Mouse (Mus musculus) brain, embryonic 14.5 days (tissue): ENCODE results near the gene Ncf2. TPM values are rescaled to one million over a fixed set of nuclear protein-coding genes. Genes with fewer than 3 reads are reported as not detected.
A peak's percentile ranks its signal among the peaks of the same experiment; 100 is the strongest.

Experiments
- DNase-seq: peaks from one replicate; pipeline ENCODE4 v3.0.0-alpha.2; 2011; ENCODE audit warnings: low read depth
- CTCF ChIP-seq: fragments of 200-500 bp; IDR thresholded peaks from 2 replicates; pipeline ENCODE4 v1.5.1; 2012; ENCODE audit warnings: inconsistent platforms, mild to moderate bottlenecking, moderate library complexity, borderline replicate concordance; ENCODE audit not compliant: insufficient read depth, insufficient read length; ENCODE audit errors: extremely low read depth
- POLR2A ChIP-seq: fragments of 200-500 bp; IDR thresholded peaks from 2 replicates; pipeline ENCODE4 v1.6.1; 2012; ENCODE audit warnings: mild to moderate bottlenecking, inconsistent platforms, borderline replicate concordance; ENCODE audit not compliant: poor library complexity, insufficient read depth, insufficient read length, severe bottlenecking; ENCODE audit errors: extremely low read depth
- polyA plus RNA-seq: library from polyadenylated mRNA; depleted of rRNA; stranded (reverse); fragments of >200 nt; gene quantifications from 2 replicates; pipeline ENCODE4 v1.2.3, GENCODE M21; 2012

The Ncf2 gene
- polyA plus RNA-seq, 1 experiment = 2.3 TPM

- no peak for DNase-seq
- TF ChIP-seq CTCF = no peak
- no peak for TF ChIP-seq POLR2A
These were observed 4.9 kb downstream of the Ncf2 start for GRCm38 (mm10) chr1:152804907-152805306.

GRCm38 (mm10) chr1:152807619-152808391 is 7.8 kb downstream of the Ncf2 start:
- DNase-seq = no peak
- TF ChIP-seq CTCF (no peak), POLR2A (no peak)

- no peak for DNase-seq
- TF ChIP-seq POLR2A (no peak), CTCF (no peak)
These were observed 8.3 kb downstream of the Ncf2 start for GRCm38 (mm10) chr1:152808392-152808680.

- DNase-seq = peak; percentile 26
- TF ChIP-seq POLR2A (no peak), CTCF (no peak)
These were observed 9.7 kb downstream of the Ncf2 start for GRCm38 (mm10) chr1:152809541-152810252.

GRCm38 (mm10) chr1:152810533-152811439 is 10.8 kb downstream of the Ncf2 start:
- DNase-seq = peak; percentile 76
- TF ChIP-seq POLR2A (no peak), CTCF (no peak)

GRCm38 (mm10) chr1:152815265-152815701 is 15.3 kb downstream of the Ncf2 start:
- peak; percentile 93 for DNase-seq
- TF ChIP-seq CTCF = peak; percentile 54
- no peak for TF ChIP-seq POLR2A

- no peak for TF ChIP-seq POLR2A
- no peak for TF ChIP-seq CTCF
- peak; percentile 86 for DNase-seq
These were observed 17.2 kb downstream of the Ncf2 start for GRCm38 (mm10) chr1:152817027-152817769.

GRCm38 (mm10) chr1:152817794-152818193 is 17.8 kb downstream of the Ncf2 start:
- DNase-seq = peak; percentile 74
- TF ChIP-seq CTCF (no peak), POLR2A (no peak)

- no peak for DNase-seq
- TF ChIP-seq POLR2A = no peak
- no peak for TF ChIP-seq CTCF
These were observed 19.6 kb downstream of the Ncf2 start for GRCm38 (mm10) chr1:152819558-152819957.

GRCm38 (mm10) chr1:152820911-152821695 is 21.1 kb downstream of the Ncf2 start:
- no peak for DNase-seq
- no peak for TF ChIP-seq POLR2A
- TF ChIP-seq CTCF = no peak
